Mouse (Mus musculus): Measurements from ENCODE around the gene Ccnf.

GRCm38 (mm10) chr17:24197032-24197824, 54.1 kb downstream of the Ccnf start:
- TF ChIP-seq CTCF (IDR thresholded peaks at IDR 0.05) (no peak), EP300 (IDR thresholded peaks at IDR 0.05) (no peak)
